Mouse (Mus musculus): ENCODE measurements at regions not wholly inside any gene's neighbourhood (a gene's known extent, or its start where the extent isn't known, plus 50 kb on each side); places are given as distances from the start of the nearest gene placed in this dataset.

DNA sequence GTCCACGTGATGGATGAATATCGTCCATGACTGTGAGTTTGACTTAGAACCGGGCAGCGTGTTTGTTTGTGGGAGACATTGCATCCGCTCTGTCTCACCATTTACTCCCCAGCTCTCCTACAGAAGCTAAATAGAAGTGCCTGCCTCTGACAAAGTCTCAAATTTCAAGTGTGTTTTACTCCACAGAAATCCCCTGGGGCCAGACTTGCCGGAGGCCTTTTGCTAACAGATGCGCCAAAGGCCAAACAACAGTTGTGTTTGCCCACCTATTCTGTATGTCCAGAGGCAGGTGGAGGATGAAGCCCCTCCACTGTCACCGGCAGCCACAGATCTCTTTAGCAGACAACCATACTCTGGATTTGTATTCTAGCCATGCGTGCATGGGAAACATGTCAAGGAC, 252.6 kb downstream of the Cbln4 start:
- TF ChIP-seq POLR2A (IDR thresholded peaks at IDR 0.05; ENCODE audit: low read depth, low read length) (no peak), EP300 (IDR thresholded peaks at IDR 0.05; ENCODE audit: low read length) (no peak), ELF1 (IDR thresholded peaks at IDR 0.05; ENCODE audit: low read depth, low read length) (no peak), CTCF (conservative IDR thresholded peaks at IDR 0.05 in 1 of 2, IDR thresholded peaks at IDR 0.05 in 1 of 2; ENCODE audit: low read depth in 2 of 2, low read length in 2 of 2) (no peak), MAZ (IDR thresholded peaks at IDR 0.05; ENCODE audit: low read depth, low read length) (no peak), SIN3A (IDR thresholded peaks at IDR 0.05; ENCODE audit: low read length) (no peak), KAT2A (IDR thresholded peaks at IDR 0.05; ENCODE audit: insufficient replicate concordance, low read length) (no peak), CHD2 (IDR thresholded peaks at IDR 0.05; ENCODE audit: low read length) (no peak), GABPA (IDR thresholded peaks at IDR 0.05; ENCODE audit: insufficient replicate concordance, low read depth, low read length) (no peak), MXI1 (IDR thresholded peaks at IDR 0.05; ENCODE audit: low read depth, low read length) (no peak), TCF12 (IDR thresholded peaks at IDR 0.05; ENCODE audit: low read depth, low read length) (no peak), MAFK (IDR thresholded peaks at IDR 0.05; ENCODE audit: insufficient replicate concordance, low read length) (no peak), JUN (IDR thresholded peaks at IDR 0.05; ENCODE audit: insufficient read depth, low read depth, low read length) (no peak), USF2 (conservative IDR thresholded peaks at IDR 0.05; ENCODE audit: low read depth, low read length) (no peak)

All from CH12.LX (cell line).